Mouse (Mus musculus) lung, adult 2 months (tissue): ENCODE measurements around the gene Cab39l.

ENCODE experiments used
- CTCF ChIP-seq: fragments of 200-500 bp; IDR thresholded peaks from 2 replicates; pipeline ENCODE4 v1.5.1; 2011; ENCODE audit warnings: mild to moderate bottlenecking, low read length, control low read depth; ENCODE audit not compliant: insufficient read depth
- POLR2A ChIP-seq: fragments of 200-500 bp; IDR thresholded peaks from 2 replicates; pipeline ENCODE4 v1.6.1; 2011; ENCODE audit warnings: low read depth, mild to moderate bottlenecking, control low read depth, low read length, borderline replicate concordance; ENCODE audit errors: extremely low read depth

DNA sequence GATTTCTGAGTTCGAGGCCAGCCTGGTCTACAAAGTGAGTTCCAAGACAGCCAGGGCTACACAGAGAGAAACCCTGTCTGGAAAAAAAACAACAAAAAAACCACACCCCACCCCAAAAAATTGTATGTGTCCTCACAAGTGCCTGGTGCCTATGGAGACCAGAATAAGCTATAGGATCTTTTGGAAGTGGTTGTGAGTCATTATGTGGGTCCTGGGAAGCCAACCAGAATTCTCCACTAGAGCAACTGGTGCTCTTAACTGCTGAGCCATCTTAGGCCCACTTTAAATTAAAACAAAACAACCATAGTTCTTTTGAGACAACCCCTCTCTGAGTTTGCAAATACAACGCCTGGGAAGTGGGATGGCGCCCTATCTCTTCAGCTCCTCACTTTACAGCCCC is 45.5 kb upstream of the Cab39l start, which contains the start of gene Phf11c:
- TF ChIP-seq POLR2A, result no peak
- TF ChIP-seq CTCF, result no peak
